Comparison of ENCODE assay signal across 8 mouse cellular contexts in genomic region chr15:24596242-24596641, GRCm38 (mm10).
A peak's percentile ranks its signal among the peaks of the same experiment; 100 is the strongest.
DNase-seq lines count a peak whose midpoint lies in the region; ATAC-seq and TF ChIP-seq lines count a peak whose summit lies in the region.

No protein-coding gene starts in this region.

- no peaks in the 10 kb centered on the region for H3K27me3 ChIP-seq in kidney, embryonic 15.5 days
- H3K27me3 ChIP-seq in kidney, embryonic 16.5 days (ENCODE audit: insufficient read depth, low read length), result no peaks in the 10 kb centered on the region
- H3K27me3 ChIP-seq in lung, embryonic 14.5 days (ENCODE audit: insufficient read depth, low read length), result no peaks in the 10 kb centered on the region

- TF ChIP-seq CTCF in embryonic fibroblast, embryonic 13.5 days (IDR thresholded peaks at IDR 0.05; ENCODE audit: borderline replicate concordance, insufficient read depth, low read length), result peak; percentile 74; the same call in 1 of the 2 replicates
- TF ChIP-seq CTCF in lung, embryonic 14.5 days (IDR thresholded peaks at IDR 0.05; ENCODE audit: low read depth), result peak; percentile 74

- no peak for ATAC-seq in kidney, embryonic 15.5 days (replicated peaks; ENCODE audit: low FRiP score)
- ATAC-seq in kidney, embryonic 16.5 days (ENCODE audit: low FRiP score, low TSS enrichment), result peak; percentile 65; the same call in 1 of the 2 replicates
- ATAC-seq in lung, embryonic 14.5 days (ENCODE audit: insufficient read depth), result peak; percentile 70; the same call in 1 of the 2 replicates

- no peak overlapping the region for H3K4me2 ChIP-seq in kidney, embryonic 15.5 days
- no peak overlapping the region for H3K4me2 ChIP-seq in kidney, embryonic 16.5 days (replicated peaks; ENCODE audit: low read depth, low read length)
- no peak overlapping the region for H3K4me2 ChIP-seq in lung, embryonic 14.5 days

- no peak for TF ChIP-seq POLR2A in embryonic fibroblast, embryonic 13.5 days (IDR thresholded peaks at IDR 0.05; ENCODE audit: low read depth, low read length)

- H3K36me3 ChIP-seq in kidney, embryonic 15.5 days, result no peaks in the 10 kb centered on the region
- H3K36me3 ChIP-seq in kidney, embryonic 16.5 days (ENCODE audit: insufficient read depth, low read length), result no peaks in the 10 kb centered on the region
- H3K36me3 ChIP-seq in lung, embryonic 14.5 days (ENCODE audit: insufficient read depth), result no peaks in the 10 kb centered on the region

- no peaks in the 10 kb centered on the region for H3K9me3 ChIP-seq in kidney, embryonic 15.5 days (replicated peaks)
- no peaks in the 10 kb centered on the region for H3K9me3 ChIP-seq in kidney, embryonic 16.5 days (ENCODE audit: low read length)
- no peaks in the 10 kb centered on the region for H3K9me3 ChIP-seq in lung, embryonic 14.5 days (ENCODE audit: low read depth, low read length)

- peak; percentile 17 for DNase-seq in kidney, adult 9 months
- DNase-seq in adipocyte (ENCODE audit: low spot score), result peak; percentile 67
- DNase-seq in lung, embryonic 14.5 days, result peak; percentile 79
- peak; percentile 63 to 76 for DNase-seq in right cerebral cortex, adult 2 months (ENCODE audit: low spot score in 2 of 2)
- no peak for DNase-seq in gastrocnemius, postnatal 25 days

- no peaks in the 10 kb centered on the region for H3K4me1 ChIP-seq in kidney, embryonic 15.5 days
- H3K4me1 ChIP-seq in embryonic fibroblast, embryonic 13.5 days (ENCODE audit: control insufficient read depth, insufficient read depth, low read length), result no peaks in the 10 kb centered on the region
- H3K4me1 ChIP-seq in kidney, embryonic 16.5 days (ENCODE audit: insufficient read depth, low read length), result no peaks in the 10 kb centered on the region
- no peaks in the 10 kb centered on the region for H3K4me1 ChIP-seq in lung, embryonic 14.5 days (ENCODE audit: insufficient read depth)

- no peak overlapping the region for H3K4me3 ChIP-seq in kidney, embryonic 15.5 days (replicated peaks)
- H3K4me3 ChIP-seq in embryonic fibroblast, embryonic 13.5 days (ENCODE audit: insufficient read depth, low read length), result no peak overlapping the region
- H3K4me3 ChIP-seq in kidney, embryonic 16.5 days (ENCODE audit: low read length), result no peak overlapping the region
- no peak overlapping the region for H3K4me3 ChIP-seq in lung, embryonic 14.5 days (ENCODE audit: low read depth, low read length)

- H3K9ac ChIP-seq in kidney, embryonic 15.5 days, result no peak overlapping the region
- no peak overlapping the region for H3K9ac ChIP-seq in kidney, embryonic 16.5 days (replicated peaks; ENCODE audit: low read length)
- no peak overlapping the region for H3K9ac ChIP-seq in lung, embryonic 14.5 days

- no peak overlapping the region for H3K27ac ChIP-seq in kidney, embryonic 15.5 days
- H3K27ac ChIP-seq in embryonic fibroblast, embryonic 13.5 days (ENCODE audit: insufficient read depth, low read length), result no peak overlapping the region
- no peak overlapping the region for H3K27ac ChIP-seq in kidney, embryonic 16.5 days (ENCODE audit: low read length)
- H3K27ac ChIP-seq in lung, embryonic 14.5 days (ENCODE audit: low read depth), result no peak overlapping the region

- WGBS in kidney, embryonic 15.5 days, result 43% methylated on average over 4 of the region's 4 CpGs
- 42% methylated on average over 4 of the region's 4 CpGs for WGBS in kidney, embryonic 16.5 days
- WGBS in lung, embryonic 14.5 days, result 18% methylated on average over 4 of the region's 4 CpGs
